Mouse (Mus musculus): ENCODE measurements around the gene Maco1.

DNA sequence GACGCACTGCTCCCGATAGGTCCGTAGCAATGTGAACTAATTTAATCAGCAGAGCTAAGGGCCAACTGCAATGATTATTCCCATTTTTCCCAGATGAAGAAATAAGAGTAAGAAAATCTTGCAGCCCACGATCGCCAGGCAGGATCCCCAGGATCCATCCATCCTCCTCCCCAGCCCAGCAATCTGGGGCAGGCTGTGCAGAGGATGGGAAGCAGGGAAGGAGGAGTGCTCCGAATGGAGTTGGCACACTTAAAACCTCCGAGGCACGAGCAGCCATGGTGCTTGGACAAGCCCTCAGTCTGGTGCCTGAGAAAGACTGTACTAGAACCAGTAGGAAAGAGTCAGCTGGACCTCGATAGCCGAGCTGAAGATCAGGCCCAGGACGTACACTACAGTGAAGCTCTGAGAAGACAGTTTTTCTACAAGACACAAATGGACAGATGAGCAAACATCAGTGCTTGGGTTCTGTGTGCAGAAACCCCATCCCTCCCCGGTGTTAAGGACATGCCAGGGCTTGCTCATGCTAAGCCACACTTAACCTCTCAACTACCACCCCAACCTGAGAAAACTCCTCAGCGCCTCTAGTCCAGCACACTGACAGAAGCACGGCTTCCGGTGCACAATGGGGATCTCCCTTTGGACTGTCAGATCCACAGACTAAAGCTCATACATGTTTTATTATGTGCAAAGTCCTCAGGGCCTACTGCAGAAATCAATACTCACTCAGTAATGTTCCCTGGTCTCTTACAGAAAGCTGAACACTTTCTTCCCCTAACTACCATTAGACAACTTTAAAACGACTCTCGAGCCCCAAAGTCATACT, 39.5 kb downstream of the Maco1 start:
- TF ChIP-seq HCFC1 (IDR thresholded peaks at IDR 0.05; ENCODE audit: borderline replicate concordance, insufficient read depth, low read length), result no peak
- TF ChIP-seq CHD2 (IDR thresholded peaks at IDR 0.05; ENCODE audit: low read depth, low read length), result no peak
- TF ChIP-seq MAFK (IDR thresholded peaks at IDR 0.05; ENCODE audit: insufficient read depth, low read depth, low read length), result no peak
